Mouse (Mus musculus) MEL (cell line): ENCODE results near the gene Gm36028.

Experiments used
- CTCF ChIP-seq, 3 experiments: IDR thresholded peaks in 2 of 3; conservative IDR thresholded peaks in 1 of 3; 2 replicates each; pipeline ENCODE4 v1.5.1; 2011 to 2012; ENCODE audit warnings: low read length in 3 of 3, low read depth in 2 of 3, mild to moderate bottlenecking in 2 of 3, improper control_type of control experiment in 1 of 3, inconsistent platforms in 1 of 3, mixed read lengths in 1 of 3, moderate library complexity in 1 of 3; ENCODE audit not compliant: control insufficient read depth in 1 of 3, insufficient read depth in 1 of 3, poor library complexity in 1 of 3, severe bottlenecking in 1 of 3
- GATA1 ChIP-seq: IDR thresholded peaks from 2 replicates; pipeline ENCODE4 v1.6.1; 2011; ENCODE audit warnings: low read depth, low read length, improper control_type of control experiment
- HCFC1 ChIP-seq: IDR thresholded peaks from 2 replicates; pipeline ENCODE4 v1.6.1; 2012; ENCODE audit warnings: low read depth, mild to moderate bottlenecking, inconsistent platforms, low read length, improper control_type of control experiment, moderate library complexity
- MAFK ChIP-seq: IDR thresholded peaks from 2 replicates; pipeline ENCODE4 v1.6.1; 2011; ENCODE audit warnings: low read depth, mild to moderate bottlenecking, low read length, improper control_type of control experiment, borderline replicate concordance
- MYB ChIP-seq: IDR thresholded peaks from 2 replicates; pipeline ENCODE4 v1.6.1; 2011; ENCODE audit warnings: mild to moderate bottlenecking, low read depth, low read length, improper control_type of control experiment
- MYC ChIP-seq: IDR thresholded peaks from 2 replicates; pipeline ENCODE4 v1.6.1; 2011; ENCODE audit warnings: low read depth, mild to moderate bottlenecking, low read length, improper control_type of control experiment, moderate library complexity
- POLR2A ChIP-seq, 2 experiments: IDR thresholded peaks; 2 replicates each; pipeline ENCODE4 v1.6.1; 2011 to 2012; ENCODE audit warnings: low read length in 2 of 2, mild to moderate bottlenecking in 2 of 2, control low read depth in 1 of 2, improper control_type of control experiment in 1 of 2, low read depth in 1 of 2, moderate library complexity in 1 of 2; ENCODE audit not compliant: control insufficient read depth in 1 of 2, insufficient read depth in 1 of 2, poor library complexity in 1 of 2
- RCOR1 ChIP-seq: IDR thresholded peaks from 2 replicates; pipeline ENCODE4 v1.6.1; 2012; ENCODE audit warnings: low read depth, mild to moderate bottlenecking, inconsistent platforms, low read length, improper control_type of control experiment
- SIN3A ChIP-seq: IDR thresholded peaks from 2 replicates; pipeline ENCODE4 v1.6.1; 2012; ENCODE audit warnings: low read length, improper control_type of control experiment, inconsistent platforms
- SMC3 ChIP-seq: IDR thresholded peaks from 2 replicates; pipeline ENCODE4 v1.6.1; 2011; ENCODE audit warnings: low read depth, low read length, improper control_type of control experiment
- TCF12 ChIP-seq: IDR thresholded peaks from 2 replicates; pipeline ENCODE4 v1.6.1; 2014; ENCODE audit warnings: low read depth, mild to moderate bottlenecking, inconsistent platforms, low read length, improper control_type of control experiment, moderate library complexity
- ZC3H11A ChIP-seq: IDR thresholded peaks from 2 replicates; pipeline ENCODE4 v1.6.1; 2012; ENCODE audit warnings: low read depth, mild to moderate bottlenecking, inconsistent platforms, low read length, improper control_type of control experiment
- ZNF384 ChIP-seq: IDR thresholded peaks from 2 replicates; pipeline ENCODE4 v1.6.1; 2012; ENCODE audit warnings: low read depth, mild to moderate bottlenecking, inconsistent platforms, low read length, improper control_type of control experiment

DNA sequence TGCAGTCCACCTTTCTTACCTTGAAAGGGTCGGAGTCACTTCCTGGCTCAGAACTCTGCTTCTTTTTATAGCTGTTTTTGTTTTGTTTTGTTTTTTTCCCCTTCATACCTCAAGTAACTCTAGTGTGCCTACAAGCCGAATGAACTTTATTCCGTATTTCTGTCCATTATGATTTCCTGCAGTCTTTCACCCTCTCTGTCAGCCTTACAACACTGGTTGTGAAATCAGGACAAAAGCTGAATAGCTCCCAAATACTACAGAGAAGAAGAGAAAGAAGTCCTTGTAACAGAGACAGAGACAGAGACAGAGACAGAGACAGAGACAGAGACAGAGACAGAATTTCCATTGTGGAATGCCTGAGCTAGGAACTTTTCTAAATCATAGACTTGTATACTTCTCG, 43.0 kb downstream of the Gm36028 start:
- TF ChIP-seq CTCF (IDR thresholded peaks at IDR 0.05 in 2 of 3, conservative IDR thresholded peaks at IDR 0.05 in 1 of 3; ENCODE audit: control insufficient read depth in 1 of 3, insufficient read depth in 1 of 3, low read depth in 2 of 3, low read length in 3 of 3, poor library complexity in 1 of 3, severe bottlenecking in 1 of 3): no peak
- no peak for TF ChIP-seq MYC
- TF ChIP-seq ZNF384: no peak
- TF ChIP-seq SIN3A: no peak
- no peak for TF ChIP-seq TCF12
- TF ChIP-seq POLR2A (IDR thresholded peaks at IDR 0.05; ENCODE audit: control insufficient read depth in 1 of 2, insufficient read depth in 1 of 2, low read depth in 1 of 2, low read length in 2 of 2, poor library complexity in 1 of 2): no peak
- no peak for TF ChIP-seq GATA1
- TF ChIP-seq MYB: no peak
- no peak for TF ChIP-seq RCOR1
- no peak for TF ChIP-seq HCFC1
- TF ChIP-seq SMC3: no peak
- no peak for TF ChIP-seq MAFK
- TF ChIP-seq ZC3H11A: no peak
